Mouse (Mus musculus): ENCODE results near the gene Ambra1. TPM values are rescaled to one million over a fixed set of nuclear protein-coding genes. Genes with fewer than 3 reads are reported as not detected.

Ambra1 gene
- polyA plus RNA-seq, 1 experiment from 2014 or later, result 23.9 TPM

GRCm38 (mm10) chr2:91844085-91844484, 114.2 kb downstream of the Ambra1 start:
- no peak overlapping the region for H3K9ac ChIP-seq
- H3K36me3 ChIP-seq, result no peaks in the 10 kb centered on the region
- no peaks in the 10 kb centered on the region for H3K9me3 ChIP-seq
- H3K27me3 ChIP-seq (replicated peaks), result no peaks in the 10 kb centered on the region
- ATAC-seq (ENCODE audit: low FRiP score, low read depth), result no peak
- H3K4me2 ChIP-seq (replicated peaks), result no peak overlapping the region
- 80% methylated on average over 1 of the region's 1 CpGs for WGBS
- no peak overlapping the region for H3K4me3 ChIP-seq
- no peak overlapping the region for H3K27ac ChIP-seq
- H3K4me1 ChIP-seq, result no peaks in the 10 kb centered on the region

DNA sequence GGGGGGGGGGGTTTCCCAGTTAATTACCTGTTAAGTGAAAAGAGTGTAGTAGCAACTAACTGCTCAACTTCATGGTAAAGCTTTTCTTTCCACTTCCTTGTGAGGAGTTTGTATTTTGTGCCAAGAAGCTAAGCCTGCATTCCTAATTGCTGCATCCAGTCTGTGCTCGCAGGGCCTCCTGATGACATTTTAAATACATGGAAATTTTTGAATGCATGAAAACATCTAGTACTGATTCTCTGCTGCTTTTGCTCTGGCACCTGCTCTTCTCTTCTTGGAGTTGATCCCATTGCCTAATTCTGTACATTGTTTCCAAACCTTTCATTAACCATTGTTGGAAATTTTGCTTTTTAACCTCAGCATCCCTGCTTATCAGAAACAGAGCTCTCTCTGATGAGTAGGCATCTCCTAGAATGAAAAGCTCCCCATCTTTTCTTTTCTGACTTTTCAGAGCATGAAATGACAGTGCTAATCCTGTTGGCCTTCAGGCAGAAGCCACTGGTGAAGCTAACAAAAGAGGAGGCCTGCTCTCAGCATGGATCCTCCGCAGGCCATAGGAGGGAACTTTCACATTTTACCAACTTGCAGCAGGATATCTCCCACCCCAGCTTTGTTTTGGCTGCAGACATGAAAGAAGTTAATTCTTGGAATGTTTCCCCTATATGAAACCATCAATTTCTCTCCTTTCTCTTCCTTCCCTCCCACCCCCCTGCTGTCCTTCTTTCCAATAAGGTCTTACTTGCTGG, 122.7 kb downstream of the Ambra1 start:
- H3K27ac ChIP-seq, result no peak overlapping the region
- H3K36me3 ChIP-seq, result no peaks in the 10 kb centered on the region
- H3K4me3 ChIP-seq, result no peak overlapping the region
- H3K9me3 ChIP-seq, result no peaks in the 10 kb centered on the region
- no peak for ATAC-seq (ENCODE audit: low FRiP score, low read depth)
- no peaks in the 10 kb centered on the region for H3K27me3 ChIP-seq (replicated peaks)
- H3K4me1 ChIP-seq, result no peaks in the 10 kb centered on the region
- 37% methylated on average over 2 of the region's 2 CpGs for WGBS
- no peak overlapping the region for H3K9ac ChIP-seq
- no peak overlapping the region for H3K4me2 ChIP-seq (replicated peaks)

GRCm38 (mm10) chr2:91854575-91854974, 124.6 kb downstream of the Ambra1 start:
- Histone ChIP-seq H3K27ac (no peak overlapping the region), H3K4me2 (replicated peaks) (no peak overlapping the region), H3K9me3 (no peaks in the 10 kb centered on the region), H3K4me1 (no peaks in the 10 kb centered on the region), H3K36me3 (no peaks in the 10 kb centered on the region), H3K4me3 (no peak overlapping the region), H3K27me3 (replicated peaks) (no peaks in the 10 kb centered on the region), H3K9ac (no peak overlapping the region)
- 84% methylated on average over 6 of the region's 6 CpGs for WGBS
- ATAC-seq (ENCODE audit: low FRiP score, low read depth), result no peak

GRCm38 (mm10) chr2:91856958-91857357, 127.0 kb downstream of the Ambra1 start:
- no peak overlapping the region for H3K4me2 ChIP-seq (replicated peaks)
- H3K27me3 ChIP-seq (replicated peaks), result no peaks in the 10 kb centered on the region
- no peaks in the 10 kb centered on the region for H3K4me1 ChIP-seq
- ATAC-seq (ENCODE audit: low FRiP score, low read depth), result no peak
- no peak overlapping the region for H3K4me3 ChIP-seq
- H3K36me3 ChIP-seq, result no peaks in the 10 kb centered on the region
- 89% methylated on average over 3 of the region's 3 CpGs for WGBS
- no peak overlapping the region for H3K27ac ChIP-seq
- H3K9ac ChIP-seq, result no peak overlapping the region
- H3K9me3 ChIP-seq, result no peaks in the 10 kb centered on the region

DNA sequence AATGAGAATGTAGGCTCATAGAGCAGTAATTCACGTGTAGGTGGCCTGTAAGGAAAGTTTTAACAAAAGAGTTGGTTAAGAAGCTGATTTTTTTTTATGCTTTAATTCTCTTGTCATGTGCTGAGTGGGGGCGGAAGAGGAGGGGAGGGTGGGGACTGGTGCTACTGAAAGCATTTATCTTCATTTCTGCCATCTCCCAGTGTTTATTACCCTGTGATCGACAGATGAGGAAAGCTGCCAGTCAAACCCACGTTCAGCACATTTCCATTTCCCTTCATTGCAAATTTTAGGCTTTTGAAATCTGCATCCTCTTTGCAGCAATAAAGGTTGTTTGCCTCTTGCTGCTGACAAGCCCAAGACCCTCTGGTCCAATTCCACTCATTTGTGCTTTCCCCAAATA, 129.5 kb downstream of the Ambra1 start:
- ATAC-seq (ENCODE audit: low FRiP score, low read depth), result no peak
- Histone ChIP-seq H3K27ac (no peak overlapping the region), H3K4me1 (no peaks in the 10 kb centered on the region), H3K4me3 (no peak overlapping the region), H3K36me3 (no peaks in the 10 kb centered on the region), H3K9ac (no peak overlapping the region), H3K27me3 (replicated peaks) (no peaks in the 10 kb centered on the region), H3K9me3 (no peaks in the 10 kb centered on the region), H3K4me2 (replicated peaks) (no peak overlapping the region)
- WGBS, result 34% methylated on average over 4 of the region's 4 CpGs

- Histone ChIP-seq H3K36me3 (no peaks in the 10 kb centered on the region), H3K4me1 (no peaks in the 10 kb centered on the region), H3K27ac (no peak overlapping the region), H3K9ac (no peak overlapping the region), H3K4me3 (no peak overlapping the region), H3K27me3 (replicated peaks) (no peaks in the 10 kb centered on the region), H3K4me2 (replicated peaks) (no peak overlapping the region), H3K9me3 (no peaks in the 10 kb centered on the region)
- WGBS, result 84% methylated on average over 8 of the region's 8 CpGs
- ATAC-seq (ENCODE audit: low FRiP score, low read depth), result no peak
These were observed 140.8 kb downstream of the Ambra1 start for GRCm38 (mm10) chr2:91870754-91871153.

DNA sequence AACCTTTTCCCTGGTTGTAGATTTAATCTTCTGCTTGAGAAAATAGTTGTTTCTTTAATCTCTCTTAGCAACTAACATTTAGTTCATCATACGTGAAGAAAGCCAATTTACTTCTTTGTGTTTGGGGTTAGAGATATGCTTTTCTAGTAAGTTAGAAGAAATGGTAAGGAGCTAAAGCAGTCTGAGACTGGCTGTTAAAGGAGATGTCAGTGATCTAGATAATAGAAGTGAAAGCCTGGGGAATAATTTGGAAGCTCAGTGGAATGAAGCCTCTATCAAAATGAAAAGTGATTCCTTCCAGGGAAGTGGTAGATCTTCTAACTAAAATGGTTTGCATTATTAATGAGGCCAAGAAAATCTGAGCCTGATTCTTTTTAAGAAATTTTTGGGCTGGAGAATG, 141.3 kb downstream of the Ambra1 start:
- Histone ChIP-seq H3K27ac (no peak overlapping the region), H3K36me3 (0 out of 2 replicates have a peak, but pooled peaks cover 2% of the 10 kb centered on the region), H3K9me3 (no peaks in the 10 kb centered on the region), H3K4me2 (replicated peaks) (no peak overlapping the region), H3K4me3 (no peak overlapping the region), H3K4me1 (no peaks in the 10 kb centered on the region), H3K27me3 (replicated peaks) (no peaks in the 10 kb centered on the region), H3K9ac (no peak overlapping the region)
- WGBS, result 91% methylated on average over 1 of the region's 1 CpGs
- ATAC-seq (ENCODE audit: low FRiP score, low read depth), result no peak

DNA sequence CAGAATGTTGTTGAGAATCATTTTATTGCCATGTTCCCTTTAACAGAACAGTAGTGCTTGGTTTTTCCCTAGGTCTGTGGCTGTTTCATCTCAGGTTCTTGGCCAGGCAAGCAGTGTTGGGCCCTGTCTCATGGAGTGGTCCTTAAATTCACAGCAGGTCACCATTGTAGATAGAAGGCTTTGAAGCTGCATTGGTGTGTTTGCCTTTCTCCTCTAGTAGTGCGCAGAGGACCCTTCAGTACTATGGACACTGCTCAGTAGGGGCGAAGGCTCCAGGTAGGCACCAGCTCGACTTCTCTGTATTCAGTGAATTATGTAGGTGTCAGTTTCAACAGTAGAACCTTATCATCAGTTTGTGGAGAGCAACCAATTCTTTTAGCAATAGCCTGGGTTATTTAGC, 142.7 kb downstream of the Ambra1 start:
- Histone ChIP-seq H3K4me2 (replicated peaks) (no peak overlapping the region), H3K27me3 (replicated peaks) (no peaks in the 10 kb centered on the region), H3K9me3 (no peaks in the 10 kb centered on the region), H3K4me3 (no peak overlapping the region), H3K4me1 (no peaks in the 10 kb centered on the region), H3K27ac (no peak overlapping the region), H3K9ac (no peak overlapping the region), H3K36me3 (0 out of 2 replicates have a peak, but pooled peaks cover 3% of the 10 kb centered on the region)
- WGBS, result 91% methylated on average over 3 of the region's 3 CpGs
- ATAC-seq (ENCODE audit: low FRiP score, low read depth), result no peak

DNA sequence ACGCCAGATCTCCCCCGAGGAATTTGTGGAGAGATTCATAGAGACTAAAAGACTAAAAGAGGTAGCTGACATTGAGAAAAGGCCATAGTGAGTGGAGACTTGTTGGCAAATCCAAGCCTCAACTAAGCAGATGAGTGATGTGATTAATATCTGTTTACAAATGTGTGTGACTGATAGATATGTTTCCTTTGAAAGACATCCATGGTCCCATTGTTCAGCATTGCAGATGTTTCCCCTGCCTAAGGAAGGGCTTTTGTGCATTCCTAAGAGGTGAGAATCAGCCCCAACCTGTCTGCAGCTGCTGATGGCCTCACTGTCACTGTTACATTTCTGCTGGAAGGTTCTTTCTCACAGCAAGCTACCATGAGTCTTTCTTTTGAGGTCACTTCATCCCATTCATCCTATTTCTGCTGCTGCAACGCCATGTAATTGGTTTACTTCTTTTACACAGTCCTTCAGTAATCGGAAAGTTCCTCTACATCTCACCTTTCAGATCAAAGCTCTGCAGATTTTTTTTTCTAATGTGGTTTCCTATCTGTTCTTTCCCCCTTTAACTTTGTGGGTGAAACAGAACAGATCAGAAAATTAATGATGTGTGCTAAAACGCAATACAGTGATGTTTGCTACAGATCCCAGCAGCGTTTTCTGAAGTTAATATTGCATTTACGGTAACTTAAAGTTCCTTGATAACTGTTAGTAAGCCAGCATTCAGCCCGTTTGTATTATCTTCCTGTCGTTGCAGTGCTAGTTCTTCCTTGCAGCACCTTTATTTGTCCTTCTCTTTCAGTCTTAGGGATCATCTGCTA, 146.3 kb downstream of the Ambra1 start:
- Histone ChIP-seq H3K36me3 (0 out of 2 replicates have a peak, but pooled peaks cover 3% of the 10 kb centered on the region), H3K4me2 (replicated peaks) (no peak overlapping the region), H3K9me3 (no peaks in the 10 kb centered on the region), H3K4me1 (no peaks in the 10 kb centered on the region), H3K9ac (no peak overlapping the region), H3K27me3 (replicated peaks) (no peaks in the 10 kb centered on the region), H3K27ac (no peak overlapping the region), H3K4me3 (no peak overlapping the region)
- no peak for ATAC-seq (ENCODE audit: low FRiP score, low read depth)
- 91% methylated on average over 9 of the region's 9 CpGs for whole genome bisulfite sequencing

- Histone ChIP-seq H3K27me3 (replicated peaks) (no peaks in the 10 kb centered on the region), H3K27ac (no peak overlapping the region), H3K9ac (no peak overlapping the region), H3K4me2 (replicated peaks) (no peak overlapping the region), H3K36me3 (0 out of 2 replicates have a peak, but pooled peaks cover 3% of the 10 kb centered on the region), H3K4me3 (no peak overlapping the region), H3K4me1 (no peaks in the 10 kb centered on the region), H3K9me3 (no peaks in the 10 kb centered on the region)
- no peak for ATAC-seq (ENCODE audit: low FRiP score, low read depth)
- 93% methylated on average over 2 of the region's 2 CpGs for WGBS
These were observed 146.8 kb downstream of the Ambra1 start for GRCm38 (mm10) chr2:91876806-91877140.

DNA sequence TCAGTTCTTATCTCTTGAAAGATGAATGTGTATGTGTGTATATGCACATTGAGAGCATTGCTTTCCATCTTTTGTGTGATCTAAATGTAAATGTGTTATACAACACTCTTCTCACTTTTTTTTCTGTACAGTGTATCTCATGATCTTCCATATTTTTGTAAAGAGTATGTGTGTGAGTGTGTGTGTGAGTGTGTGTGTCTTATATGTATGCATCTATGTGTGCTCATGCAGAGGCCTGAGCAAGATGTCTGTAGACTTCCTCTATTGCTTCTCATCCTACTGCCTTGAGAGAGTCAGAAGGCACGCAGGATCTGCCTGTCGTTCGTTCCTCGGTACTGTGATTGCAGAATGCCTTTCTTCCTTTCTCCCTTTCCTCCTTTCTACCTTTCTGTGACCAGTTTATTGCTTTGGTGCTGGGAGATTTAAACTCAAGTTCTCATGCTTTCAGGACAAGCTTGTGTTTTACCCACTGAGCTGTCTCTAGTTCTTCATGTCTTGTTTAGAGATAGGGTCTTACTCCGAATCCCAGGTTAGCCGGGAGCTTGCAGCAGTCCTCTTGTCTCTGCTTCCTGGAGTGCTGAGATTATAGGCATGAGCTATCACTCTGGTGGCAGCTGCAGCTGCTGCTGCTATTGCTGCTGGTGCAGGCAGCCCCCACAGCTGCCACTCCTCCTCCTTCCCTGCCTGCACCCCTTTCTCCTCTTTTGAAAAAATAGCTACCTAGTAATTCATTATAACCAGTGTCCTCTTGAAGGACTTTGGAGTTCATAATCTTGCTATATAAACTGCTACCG, 148.7 kb downstream of the Ambra1 start:
- H3K9me3 ChIP-seq, result no peaks in the 10 kb centered on the region
- H3K4me3 ChIP-seq, result no peak overlapping the region
- H3K4me2 ChIP-seq (replicated peaks), result no peak overlapping the region
- no peak for ATAC-seq (ENCODE audit: low FRiP score, low read depth)
- no peaks in the 10 kb centered on the region for H3K4me1 ChIP-seq
- 0 out of 2 replicates have a peak, but pooled peaks cover 3% of the 10 kb centered on the region for H3K36me3 ChIP-seq
- no peak overlapping the region for H3K27ac ChIP-seq
- WGBS, result 69% methylated on average over 7 of the region's 7 CpGs
- no peak overlapping the region for H3K9ac ChIP-seq
- no peaks in the 10 kb centered on the region for H3K27me3 ChIP-seq (replicated peaks)

GRCm38 (mm10) chr2:91883961-91884360, 154.0 kb downstream of the Ambra1 start:
- no peak overlapping the region for H3K27ac ChIP-seq
- H3K27me3 ChIP-seq (replicated peaks), result no peaks in the 10 kb centered on the region
- no peak overlapping the region for H3K9ac ChIP-seq
- no peaks in the 10 kb centered on the region for H3K9me3 ChIP-seq
- no peak for ATAC-seq (ENCODE audit: low FRiP score, low read depth)
- H3K4me3 ChIP-seq, result no peak overlapping the region
- WGBS, result 86% methylated on average over 4 of the region's 4 CpGs
- no peak overlapping the region for H3K4me2 ChIP-seq (replicated peaks)
- no peaks in the 10 kb centered on the region for H3K4me1 ChIP-seq
- H3K36me3 ChIP-seq, result peaks cover 15% of the 10 kb centered on the region; the same call in 1 of the 2 replicates

Data from neural tube, embryonic 12.5 days (tissue).